Mouse (Mus musculus) hindbrain, embryonic 14.5 days (tissue): Measurements from ENCODE around the gene Atp6v1e2. TPM values are rescaled to one million over a fixed set of nuclear protein-coding genes. Genes with fewer than 3 reads are reported as not detected.

ENCODE experiments used
- ATAC-seq: fragments of 200-750 bp; cut with Nextera tagmentation; 2 replicates; pipeline ENCODE4 v1.8.0; 2017; ENCODE audit warnings: moderate number of reproducible peaks, mild to moderate bottlenecking, moderate TSS enrichment, moderate library complexity; ENCODE audit not compliant: low FRiP score
- DNase-seq: peaks from one replicate; pipeline ENCODE4 v3.0.0-alpha.2; 2015; ENCODE audit warnings: low spot score
- H3K27ac ChIP-seq: fragments of 300-500 bp; sonication (generic); 2 replicates; pipeline ENCODE4 v1.5.1; 2014; ENCODE audit warnings: mild to moderate bottlenecking, moderate library complexity
- H3K27me3 ChIP-seq: fragments of 300-500 bp; sonication (generic); 2 replicates; pipeline ENCODE4 v1.6.1; 2014; ENCODE audit warnings: mild to moderate bottlenecking, low read length, mixed read lengths; ENCODE audit not compliant: control insufficient read depth, insufficient read depth
- H3K36me3 ChIP-seq: fragments of 300-500 bp; sonication (generic); replicated peaks from 2 replicates; pipeline ENCODE4 v1.6.1; 2014; ENCODE audit not compliant: control insufficient read depth, insufficient read depth
- H3K4me1 ChIP-seq: fragments of 300-500 bp; sonication (generic); replicated peaks from 2 replicates; pipeline ENCODE4 v1.6.1; 2014; ENCODE audit warnings: antibody characterized with exemption, low read length, mixed read lengths; ENCODE audit not compliant: control insufficient read depth, insufficient read depth
- H3K4me2 ChIP-seq: fragments of 300-500 bp; sonication (generic); replicated peaks from 2 replicates; pipeline ENCODE4 v1.6.1; 2014; ENCODE audit warnings: mild to moderate bottlenecking, moderate library complexity
- H3K4me3 ChIP-seq: fragments of 300-500 bp; sonication (generic); replicated peaks from 2 replicates; pipeline ENCODE4 v1.5.1; 2014; ENCODE audit warnings: mild to moderate bottlenecking, low read length
- H3K9ac ChIP-seq: fragments of 300-500 bp; sonication (generic); 2 replicates; pipeline ENCODE4 v1.6.1; 2014
- H3K9me3 ChIP-seq: fragments of 300-500 bp; sonication (generic); 2 replicates; pipeline ENCODE4 v1.6.1; 2016; ENCODE audit warnings: low read length; ENCODE audit not compliant: control insufficient read depth
- WGBS: fragments of 180-500 bp; shearing (Covaris S2); extraction: QIAGEN DNeasy Blood & Tissue Kit; methylation state at CpG from one replicate; pipeline ENCODE4 v1.1.7; 2014; 5-methylcytosine and 5-hydroxymethylcytosine counted together
- polyA plus RNA-seq: library from polyadenylated mRNA; unstranded; fragments of >200 nt; fragmentation: Nextera tagmentation; extraction: Ambion mirVana; gene quantifications from 2 replicates; pipeline ENCODE4 v1.2.1, GENCODE M21; 2014

The Atp6v1e2 gene
- polyA plus RNA-seq, 1 experiment from 2014 or later: not detected

DNA sequence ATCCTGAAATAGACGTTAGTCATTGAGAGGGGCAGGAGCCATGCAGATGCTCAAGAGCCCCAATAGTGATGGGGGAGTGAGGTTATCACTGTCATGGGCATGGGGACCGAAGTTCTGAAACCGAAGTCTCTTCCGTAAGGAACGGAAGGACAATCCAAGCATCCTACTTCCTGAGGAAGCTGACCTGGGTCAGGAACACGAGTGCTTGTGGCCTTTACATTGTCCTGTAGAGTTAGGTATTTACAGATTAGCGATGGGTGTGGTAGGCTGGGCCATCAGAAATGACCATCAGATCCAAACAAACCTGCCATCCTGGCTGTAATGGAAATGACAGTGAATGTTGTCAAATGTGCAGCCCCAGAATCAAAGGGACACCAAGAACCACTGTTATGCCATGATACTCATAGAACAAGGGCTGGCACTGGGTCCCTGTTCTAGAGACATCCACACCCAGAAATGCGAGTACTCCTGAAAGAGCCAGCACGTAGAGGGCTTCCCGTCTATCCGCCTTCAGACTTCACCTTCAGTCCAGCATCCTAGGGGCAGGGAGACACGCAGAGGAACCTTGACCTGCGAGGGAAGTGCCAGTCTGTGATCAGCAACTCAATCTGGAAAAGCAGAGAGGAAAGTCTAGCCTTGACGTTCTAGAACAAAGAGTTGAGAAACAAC, 45.2 kb downstream of the Atp6v1e2 start:
- Histone ChIP-seq H3K4me3 (no peak overlapping the region), H3K4me2 (no peak overlapping the region), H3K27me3 (no peaks in the 10 kb centered on the region), H3K36me3 (no peaks in the 10 kb centered on the region), H3K4me1 (peaks cover 20% of the 10 kb centered on the region), H3K9ac (no peak overlapping the region), H3K27ac (no peak overlapping the region), H3K9me3 (no peaks in the 10 kb centered on the region)
- no peak for DNase-seq
- ATAC-seq: no peak
- 91% methylated on average over 14 of the region's 14 CpGs for WGBS

DNA sequence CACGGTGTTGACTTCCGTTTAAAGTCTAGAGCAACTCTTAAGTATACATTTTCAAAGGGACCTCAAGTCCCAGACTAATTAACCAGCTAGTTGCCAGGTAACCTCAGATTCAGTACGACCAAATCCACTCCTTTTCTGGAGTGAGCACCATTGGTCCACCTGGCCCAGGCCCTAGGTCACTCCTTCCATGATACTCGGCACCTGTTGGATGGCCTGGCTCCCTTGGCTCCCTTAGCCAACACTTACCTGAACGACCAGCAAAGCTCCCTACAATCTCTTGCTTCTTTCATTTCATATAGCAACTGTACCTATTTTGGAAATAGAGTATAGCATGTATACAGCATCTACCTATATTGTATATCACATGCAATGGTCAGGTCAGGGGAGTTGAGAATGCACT, 47.1 kb downstream of the Atp6v1e2 start:
- ATAC-seq (no peak), DNase-seq (no peak)
- Histone ChIP-seq H3K4me1 (peaks cover 16% of the 10 kb centered on the region), H3K27me3 (no peaks in the 10 kb centered on the region), H3K36me3 (no peaks in the 10 kb centered on the region), H3K9me3 (no peaks in the 10 kb centered on the region), H3K4me2 (no peak overlapping the region), H3K4me3 (no peak overlapping the region), H3K27ac (no peak overlapping the region), H3K9ac (no peak overlapping the region)
- WGBS: 84% methylated on average over 5 of the region's 5 CpGs

DNA sequence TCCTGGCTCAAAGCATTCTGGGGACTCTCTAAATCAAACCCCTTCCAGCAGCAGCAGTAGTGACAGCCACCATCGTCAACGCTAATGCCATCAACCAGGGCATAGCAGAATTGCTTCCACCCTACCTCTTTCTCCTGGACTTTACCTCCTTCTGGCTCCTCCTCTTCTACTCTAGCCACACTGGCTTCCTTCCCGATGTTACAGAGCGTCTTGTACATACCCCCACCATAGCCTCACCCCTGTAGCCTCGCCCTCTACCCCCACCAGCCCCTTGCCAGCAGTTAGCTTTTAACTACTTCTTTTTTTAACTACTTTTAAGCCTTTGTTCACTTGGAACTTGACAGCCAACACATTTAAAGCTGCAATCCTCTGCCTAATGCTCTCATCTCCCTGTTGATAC, 47.9 kb downstream of the Atp6v1e2 start:
- ATAC-seq (no peak), DNase-seq (no peak)
- Histone ChIP-seq H3K4me3 (no peak overlapping the region), H3K27me3 (no peaks in the 10 kb centered on the region), H3K4me1 (peaks cover 8% of the 10 kb centered on the region; the same call in 1 of the 2 replicates), H3K9me3 (no peaks in the 10 kb centered on the region), H3K27ac (no peak overlapping the region), H3K36me3 (no peaks in the 10 kb centered on the region), H3K4me2 (no peak overlapping the region), H3K9ac (no peak overlapping the region)
- WGBS: 95% methylated on average over 5 of the region's 5 CpGs

- Histone ChIP-seq H3K4me1 (no peaks in the 10 kb centered on the region), H3K9me3 (no peaks in the 10 kb centered on the region), H3K4me2 (no peak overlapping the region), H3K27me3 (no peaks in the 10 kb centered on the region), H3K4me3 (no peak overlapping the region), H3K36me3 (no peaks in the 10 kb centered on the region), H3K27ac (no peak overlapping the region), H3K9ac (no peak overlapping the region)
- ATAC-seq: no peak
- 94% methylated on average over 6 of the region's 6 CpGs for WGBS
- no peak for DNase-seq
Measured at GRCm38 (mm10) chr17:86897486-86898165, 50.1 kb downstream of the Atp6v1e2 start.

DNA sequence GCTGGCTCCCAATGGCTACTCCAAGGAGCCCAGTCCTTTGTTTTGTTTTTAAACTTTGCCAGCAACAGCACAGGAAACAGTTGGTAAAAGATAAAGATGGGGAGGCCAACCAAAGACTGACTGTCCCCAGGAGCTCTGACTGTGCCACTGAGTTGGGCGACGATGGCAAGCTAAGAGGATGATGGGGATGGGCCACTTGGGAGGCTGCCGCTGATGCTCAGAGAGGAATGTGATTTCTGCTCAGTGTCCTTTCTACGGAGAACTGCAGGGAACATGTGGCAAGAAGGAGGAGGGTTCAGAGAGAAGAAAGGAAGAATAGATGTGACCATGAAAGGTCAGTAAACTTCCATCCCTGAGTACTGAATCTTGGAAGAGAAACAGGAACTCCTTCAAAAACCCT, 52.5 kb downstream of the Atp6v1e2 start:
- no peak for ATAC-seq
- H3K27me3 ChIP-seq: no peaks in the 10 kb centered on the region
- H3K36me3 ChIP-seq: no peaks in the 10 kb centered on the region
- no peak for DNase-seq
- no peak overlapping the region for H3K27ac ChIP-seq
- H3K4me3 ChIP-seq: no peak overlapping the region
- WGBS: 75% methylated on average over 4 of the region's 4 CpGs
- no peaks in the 10 kb centered on the region for H3K9me3 ChIP-seq
- H3K9ac ChIP-seq: no peak overlapping the region
- no peaks in the 10 kb centered on the region for H3K4me1 ChIP-seq
- H3K4me2 ChIP-seq: no peak overlapping the region

Other genes starting within 250 kb of the Atp6v1e2 start
- 12.6 and 12.8 TPM in 2 replicates for gene Epas1, start 194.2 kb downstream of the Atp6v1e2 start, polyA plus RNA-seq
- not detected in 2 replicates for gene Tmem247, start 30.5 kb downstream of the Atp6v1e2 start, polyA plus RNA-seq
- 10.7 and 11.5 TPM in 2 replicates for gene Rhoq, start 15.2 kb upstream of the Atp6v1e2 start, polyA plus RNA-seq
- 35.4 and 35.5 TPM in 2 replicates for gene Pigf, start 77.5 kb upstream of the Atp6v1e2 start, polyA plus RNA-seq
- gene Cript, start 77.7 kb upstream of the Atp6v1e2 start, polyA plus RNA-seq: 204 and 219 TPM in 2 replicates
- 22.1 and 24.0 TPM in 2 replicates for gene Socs5, start 159.8 kb upstream of the Atp6v1e2 start, polyA plus RNA-seq